Mouse (Mus musculus) heart, postnatal 14 days (tissue): ENCODE measurements at regions not wholly inside any gene's neighbourhood (a gene's known extent, or its start where the extent isn't known, plus 50 kb on each side); places are given as distances from the start of the nearest gene placed in this dataset.
"Not testable (repeated sequence)": the region's sequence is repeated elsewhere in the genome, so short reads cannot be mapped to it uniquely, and the experiment has no call there.

Source experiments
- DNase-seq, 2 experiments: peaks; one replicate each; pipeline ENCODE4 v3.0.0; 2021 to 2022
- intact Hi-C: fragments of 180-260 bp; cut with DNase I; formaldehyde crosslinking; loops from one replicate; pipeline ENCODE4 v1.15.1; 2025

DNA sequence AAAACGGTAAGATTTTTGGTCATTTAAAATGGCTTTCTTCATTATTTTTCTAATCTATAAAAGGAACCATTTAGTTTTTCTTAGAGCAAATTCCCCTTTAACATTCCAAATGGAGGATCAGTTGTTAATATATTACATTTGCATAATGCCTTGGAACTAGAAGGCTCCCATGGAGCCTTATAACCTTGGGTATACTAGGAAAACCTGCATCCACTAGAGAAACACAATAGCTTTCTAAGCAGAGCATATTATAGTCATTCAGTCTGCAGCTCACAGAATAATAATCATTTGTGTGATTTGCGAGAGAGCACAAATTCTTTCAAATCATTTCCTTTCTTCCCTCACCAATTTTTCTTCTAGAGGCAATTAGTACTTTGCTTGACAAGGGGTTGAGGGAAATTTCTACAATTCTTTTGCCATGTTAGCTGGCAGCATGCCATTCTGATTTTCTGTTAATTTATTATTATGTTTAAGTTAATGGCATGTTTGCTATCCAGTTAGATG is 418.0 kb upstream of the Slc39a10 start:
- no peak for DNase-seq
- intact Hi-C loops: no loop called here

DNA sequence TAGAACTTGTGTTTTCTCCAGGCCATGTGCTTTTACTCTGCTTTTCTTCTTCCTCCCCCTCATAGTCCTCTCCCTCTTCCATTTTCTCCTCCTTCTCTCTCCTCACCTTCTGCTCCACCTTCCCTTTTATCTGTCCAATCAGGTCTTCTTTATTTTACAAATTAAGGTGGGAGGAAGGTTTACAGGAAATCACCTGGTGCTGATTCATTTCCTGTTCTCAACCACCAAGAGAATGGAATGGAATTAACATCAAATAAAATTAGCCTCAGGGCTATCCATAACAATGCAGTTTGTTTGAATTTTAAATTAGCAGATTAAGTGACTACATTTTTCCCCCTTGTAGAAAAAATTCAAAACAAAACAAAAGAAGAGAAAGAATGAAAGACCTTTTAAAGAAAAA is 414.3 kb upstream of the Slc39a10 start:
- intact Hi-C loops: no loop called here

DNA sequence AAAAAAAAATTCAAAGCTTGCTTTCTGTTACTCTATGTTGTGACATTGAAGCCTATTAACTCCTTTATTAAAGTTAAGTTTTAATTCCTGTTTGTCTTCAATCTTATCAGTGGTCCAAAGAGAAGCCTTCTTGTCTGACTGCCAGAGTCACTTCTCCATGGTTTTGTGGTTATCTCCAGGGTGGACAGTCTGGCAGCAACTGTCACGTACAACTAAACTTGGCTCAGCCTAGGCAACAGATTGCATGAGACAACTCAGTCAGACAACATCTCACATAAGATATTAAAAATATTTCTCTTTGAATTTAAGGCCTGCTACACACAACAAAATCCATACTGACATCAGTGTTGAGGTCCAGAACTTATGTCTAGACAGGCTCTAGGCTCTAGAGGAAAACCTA is 406.7 kb upstream of the Slc39a10 start:
- no peak for DNase-seq
- intact Hi-C loops: no loop called here

More for the DNA sequence above, 414.3 kb upstream of the Slc39a10 start:
- DNase-seq: no peak

DNA sequence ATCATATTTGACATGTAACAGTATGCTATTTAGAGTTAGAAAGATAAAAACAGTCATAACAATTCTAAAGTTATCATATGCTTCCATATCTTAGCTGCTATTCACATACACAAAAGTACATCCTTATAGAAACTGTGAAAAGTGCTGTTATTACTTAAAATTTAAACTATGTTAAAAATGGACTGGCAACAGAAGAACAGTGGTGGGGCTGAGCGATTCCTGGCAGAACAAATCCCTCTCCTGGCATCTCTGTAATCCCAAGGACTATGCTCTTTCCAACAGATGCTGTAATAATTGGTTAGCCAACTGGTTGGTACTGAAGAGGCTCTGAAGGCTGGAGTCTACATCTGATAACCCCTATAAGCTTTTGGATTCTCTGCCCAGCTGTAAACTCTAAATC is 393.0 kb upstream of the Slc39a10 start:
- DNase-seq: no peak
- intact Hi-C loops: no loop called here

DNA sequence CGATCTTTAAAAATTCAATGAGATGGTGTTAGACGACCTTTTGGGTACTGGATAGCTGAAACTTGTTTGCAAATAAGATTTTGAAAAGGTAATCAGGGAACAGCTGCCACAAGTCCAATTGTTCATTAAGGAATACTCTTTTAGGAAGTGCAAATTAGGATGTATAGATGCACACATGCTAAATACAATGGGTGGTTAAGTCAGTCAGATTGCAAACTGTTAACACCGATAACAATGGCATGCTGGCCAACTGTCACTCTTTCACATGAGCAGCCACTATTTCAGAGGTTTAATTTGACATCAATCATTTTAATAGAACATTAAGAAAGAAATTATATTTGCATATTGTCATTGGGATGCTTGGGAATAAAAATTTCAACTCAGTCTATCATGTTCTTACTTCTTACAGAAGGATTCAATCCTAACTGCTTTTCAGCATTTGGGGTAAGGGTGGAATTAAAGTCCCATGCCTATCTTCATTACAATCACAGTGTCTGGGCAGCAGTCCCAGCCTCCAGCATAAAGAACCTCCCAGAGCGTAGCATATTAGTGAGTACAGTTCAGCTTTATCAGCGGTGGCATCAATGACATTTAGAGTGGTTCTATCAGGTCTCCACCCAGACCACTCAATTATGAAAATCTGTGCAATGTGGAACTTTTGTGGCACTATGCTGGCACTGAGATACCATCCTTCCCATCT is 385.8 kb upstream of the Slc39a10 start:
- intact Hi-C loops: no loop called here
- DNase-seq: no peak

DNA sequence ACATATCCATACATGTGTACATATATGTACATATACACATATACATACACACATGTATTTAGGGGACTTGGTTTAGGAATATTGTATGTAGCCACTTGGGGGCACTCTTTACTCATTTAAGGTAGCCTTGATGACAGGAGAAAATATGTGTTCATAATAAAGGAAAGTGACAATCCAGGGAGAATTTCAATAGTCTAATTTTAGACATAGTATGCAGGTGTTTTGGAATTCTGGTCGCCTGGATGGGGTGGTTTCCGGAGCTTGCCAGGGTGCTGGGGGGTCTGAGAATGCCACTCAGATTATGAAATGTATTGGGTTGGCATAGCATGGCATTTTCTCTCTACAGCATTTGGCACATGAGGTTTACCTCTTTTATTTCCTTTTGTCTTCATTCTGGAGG is 385.2 kb upstream of the Slc39a10 start:
- intact Hi-C loops: no loop called here

DNA sequence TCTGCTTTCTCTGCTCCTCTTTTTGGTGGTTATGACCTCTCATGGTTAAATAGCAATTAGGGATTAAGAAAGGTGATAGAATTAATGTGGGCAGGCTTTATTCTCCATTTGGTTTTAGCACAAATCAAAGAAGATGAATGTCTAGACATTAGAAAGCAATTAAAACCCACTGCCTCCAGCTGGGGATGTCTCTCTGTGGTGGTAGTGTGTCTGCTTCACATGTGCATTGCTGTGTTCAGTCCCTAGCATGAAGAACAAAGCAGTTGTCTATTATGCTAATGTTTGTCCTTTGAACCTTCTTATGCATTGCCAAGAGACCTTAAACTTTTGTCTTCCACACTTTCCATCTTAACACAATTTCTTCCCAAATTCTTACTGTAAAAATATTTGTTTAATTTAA is 379.5 kb upstream of the Slc39a10 start:
- no peak for DNase-seq
- intact Hi-C loops: no loop called here

More for the DNA sequence above, 385.2 kb upstream of the Slc39a10 start:
- peak in 1 of 2 experiments; percentile 8 for DNase-seq

DNA sequence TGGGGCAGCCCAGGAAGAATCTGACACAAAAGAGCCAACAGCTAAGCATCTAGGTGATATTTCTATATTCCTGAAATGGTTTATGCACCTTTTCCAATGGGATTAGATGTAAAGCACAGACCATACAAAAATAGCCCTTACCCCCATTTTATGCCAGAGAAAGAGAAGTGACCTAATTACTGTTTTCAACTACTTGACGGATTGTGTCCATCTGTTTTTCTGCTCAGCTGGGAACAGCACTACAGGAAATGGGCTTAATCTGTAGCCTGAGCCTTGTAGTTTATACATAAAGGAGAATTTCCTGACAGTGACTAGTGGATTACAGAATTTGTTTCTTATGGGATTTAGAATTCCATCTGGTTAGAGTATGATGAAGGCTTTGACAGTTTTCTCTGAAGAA is 371.0 kb upstream of the Slc39a10 start:
- intact Hi-C loops: no loop called here
- no peak for DNase-seq

DNA sequence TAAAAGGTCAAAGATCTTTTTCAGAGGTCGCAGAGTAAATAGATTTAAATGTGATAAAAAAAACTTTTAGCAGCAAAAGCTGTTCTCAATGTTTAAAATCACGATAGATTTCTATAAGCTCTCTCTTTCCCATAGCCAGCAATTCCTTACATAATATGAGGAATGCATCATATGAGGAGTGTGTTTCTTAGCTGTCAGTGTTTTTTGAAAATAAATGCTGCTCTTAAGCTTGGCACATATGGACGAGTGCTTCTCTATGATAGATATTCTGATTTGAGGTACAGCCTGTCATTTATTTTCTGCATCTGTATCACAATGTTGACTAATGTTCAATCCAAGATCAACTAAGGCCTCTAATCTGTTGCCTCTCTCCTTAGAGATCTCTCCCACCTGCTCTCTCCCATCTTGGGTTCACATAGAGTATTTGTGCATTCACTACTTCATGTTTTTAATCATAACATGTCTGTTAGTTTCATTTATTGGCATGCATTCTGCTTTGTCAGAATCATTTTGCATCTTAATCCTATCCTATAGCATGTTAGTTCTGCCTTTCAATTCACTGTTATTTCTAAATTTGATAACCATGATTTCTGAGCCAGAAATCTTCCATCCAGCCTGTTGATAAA is 369.0 kb upstream of the Slc39a10 start:
- no peak for DNase-seq
- intact Hi-C loops: no loop called here

DNA sequence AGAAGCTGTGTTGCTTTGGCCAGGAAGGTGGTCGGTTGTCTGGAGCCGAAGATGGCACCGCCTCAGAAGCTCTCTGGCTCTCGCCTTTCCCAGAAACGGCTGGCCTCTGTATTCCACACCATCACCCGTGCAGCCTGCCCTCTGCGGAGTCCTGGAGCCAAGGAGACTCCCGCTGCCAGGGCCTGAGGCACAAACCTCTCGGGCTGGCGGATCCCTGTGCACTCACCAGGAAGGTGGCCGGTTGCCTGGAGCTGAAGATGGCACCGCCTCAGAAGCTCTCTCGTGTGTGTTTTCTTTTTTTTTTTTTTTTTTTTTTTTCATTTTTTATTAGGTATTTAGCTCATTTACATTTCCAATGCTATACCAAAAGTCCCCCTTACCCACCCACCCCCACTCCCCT is 358.1 kb upstream of the Slc39a10 start:
- DNase-seq, intact Hi-C loops: not testable (repeated sequence)

DNA sequence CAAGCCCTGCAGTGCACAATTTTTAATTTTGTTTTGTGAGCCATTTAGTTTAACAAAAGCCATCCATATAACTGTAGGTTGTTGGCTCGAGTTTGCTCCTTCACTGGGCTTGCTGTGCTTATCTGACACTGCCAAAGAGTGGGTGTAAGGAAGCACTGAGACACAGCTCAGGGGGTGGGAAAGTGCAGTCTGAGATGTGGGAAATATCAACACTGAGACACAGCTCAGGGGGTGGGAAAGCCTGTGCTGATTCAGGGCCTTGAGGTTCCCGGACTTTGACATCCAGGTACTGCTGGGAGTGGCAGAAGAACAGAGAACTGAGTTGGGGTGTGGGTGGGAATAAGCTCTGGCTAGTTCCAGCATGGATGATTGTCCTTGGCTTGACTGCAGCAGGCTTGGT is 324.4 kb upstream of the Slc39a10 start:
- intact Hi-C loops: no loop called here
- DNase-seq: no peak

DNA sequence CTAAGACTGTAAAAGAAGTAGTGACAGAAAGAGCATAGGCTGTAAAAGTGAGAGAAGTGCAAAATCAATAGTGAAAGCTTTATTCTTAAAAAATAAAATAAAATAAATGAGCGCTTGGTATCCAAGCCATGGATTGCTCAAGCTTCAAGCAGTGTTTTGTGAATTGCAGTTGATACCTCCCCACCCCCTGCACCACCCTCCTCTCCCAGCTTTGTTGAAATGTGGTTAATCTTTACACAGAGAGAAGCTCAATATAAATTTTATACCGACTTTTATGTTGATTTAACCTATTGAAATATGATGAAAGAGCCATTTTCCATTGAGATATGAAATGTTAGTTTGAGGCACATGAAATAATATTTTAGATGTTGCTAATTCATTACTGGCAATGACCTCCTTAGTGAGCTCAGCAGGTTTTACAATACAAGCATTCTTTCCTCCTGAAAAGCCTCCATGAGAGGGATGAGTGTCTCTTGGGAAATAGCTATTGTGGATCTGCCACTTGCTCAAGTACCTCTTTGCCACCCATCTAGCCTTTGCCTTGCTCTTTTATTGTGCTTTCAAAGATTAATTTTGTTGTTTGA is 323.9 kb upstream of the Slc39a10 start:
- DNase-seq: no peak
- intact Hi-C loops: no loop called here

DNA sequence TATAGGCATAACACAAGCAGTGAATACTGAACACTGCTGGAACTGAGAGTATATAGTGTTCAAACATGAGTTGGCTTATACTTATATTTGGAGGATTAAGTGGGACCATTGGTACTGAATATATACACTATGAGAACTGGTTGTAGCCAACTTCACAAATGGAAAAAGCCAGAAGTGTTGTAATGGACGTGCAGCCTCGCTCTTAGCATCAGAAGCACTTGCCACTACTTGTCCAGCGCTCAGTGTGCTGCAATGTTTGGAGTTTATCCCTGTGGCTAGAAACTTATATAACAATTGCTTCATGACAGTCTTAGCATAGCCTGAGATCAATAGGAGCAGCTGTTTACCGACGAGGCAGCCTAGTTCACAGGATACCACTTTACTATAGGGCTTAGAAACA is 320.8 kb upstream of the Slc39a10 start:
- intact Hi-C loops: no loop called here
- no peak for DNase-seq

DNA sequence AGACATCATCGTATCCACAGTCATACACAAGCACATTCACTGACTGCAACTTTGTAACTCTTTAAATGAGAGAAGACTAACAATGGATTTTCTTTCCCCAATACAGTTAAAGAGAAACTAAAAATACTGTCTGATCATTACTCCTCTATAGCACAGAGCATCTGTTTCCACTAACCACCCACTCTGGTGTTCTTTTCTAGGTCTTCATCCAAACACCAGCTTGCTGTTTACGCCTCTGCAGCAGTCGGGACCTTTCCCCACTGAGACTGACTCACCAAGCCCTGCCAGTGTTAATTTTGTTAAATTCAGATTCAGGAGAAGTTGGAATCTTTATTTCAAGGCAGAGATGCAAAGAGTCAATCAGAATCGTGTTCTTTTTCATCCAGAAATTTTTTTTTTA is 300.3 kb upstream of the Slc39a10 start:
- DNase-seq: no peak
- intact Hi-C loops: no loop called here

DNA sequence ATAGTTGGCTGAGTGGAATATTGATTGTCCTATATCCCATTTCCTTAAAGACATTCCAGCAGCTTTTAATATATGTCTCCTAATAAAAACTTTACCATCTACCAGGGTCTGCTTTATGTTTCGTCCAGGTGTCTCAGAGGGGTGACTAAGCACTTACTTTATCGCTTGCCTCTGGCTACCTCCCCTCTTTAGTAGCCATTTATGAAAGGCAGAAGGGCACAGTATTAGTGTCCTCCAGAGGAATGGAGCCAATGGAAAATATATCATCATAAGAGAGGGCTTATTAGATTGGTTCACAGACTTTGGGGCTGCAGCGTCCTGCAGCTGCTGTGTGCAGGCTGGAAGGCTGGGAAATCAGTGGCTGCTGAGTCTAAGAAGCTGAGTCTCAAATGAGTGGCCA is 271.8 kb upstream of the Slc39a10 start:
- intact Hi-C loops: no loop called here
- no peak for DNase-seq

DNA sequence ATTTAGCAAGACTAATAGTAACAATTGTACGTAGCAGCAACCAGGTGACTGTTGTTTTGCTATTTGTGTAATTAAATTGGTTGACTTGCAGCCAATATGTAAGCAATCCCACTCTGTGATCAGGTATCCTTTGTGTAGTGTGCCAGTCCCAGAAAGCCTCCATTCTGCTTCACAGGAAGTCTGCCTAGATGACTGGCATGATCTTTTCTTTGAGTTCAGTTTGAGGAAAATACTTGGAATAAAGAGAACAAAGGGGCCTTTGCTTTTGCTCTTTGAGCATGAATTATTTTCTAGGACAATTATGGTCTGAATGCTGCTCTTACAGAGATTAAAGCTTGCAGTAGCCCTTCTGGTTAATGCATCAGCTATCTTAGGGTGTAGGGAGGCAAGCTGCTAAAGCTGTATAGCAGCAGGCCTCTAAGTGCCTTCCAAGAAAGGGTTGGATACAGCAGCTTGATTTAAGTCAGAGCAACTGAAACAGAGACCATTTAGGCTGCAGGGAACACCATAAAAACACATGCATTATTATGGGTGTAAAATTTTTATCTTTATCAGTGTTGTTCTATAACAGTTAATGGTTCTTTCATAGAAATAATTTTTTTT is 271.3 kb upstream of the Slc39a10 start:
- no peak for DNase-seq
- intact Hi-C loops: no loop called here

DNA sequence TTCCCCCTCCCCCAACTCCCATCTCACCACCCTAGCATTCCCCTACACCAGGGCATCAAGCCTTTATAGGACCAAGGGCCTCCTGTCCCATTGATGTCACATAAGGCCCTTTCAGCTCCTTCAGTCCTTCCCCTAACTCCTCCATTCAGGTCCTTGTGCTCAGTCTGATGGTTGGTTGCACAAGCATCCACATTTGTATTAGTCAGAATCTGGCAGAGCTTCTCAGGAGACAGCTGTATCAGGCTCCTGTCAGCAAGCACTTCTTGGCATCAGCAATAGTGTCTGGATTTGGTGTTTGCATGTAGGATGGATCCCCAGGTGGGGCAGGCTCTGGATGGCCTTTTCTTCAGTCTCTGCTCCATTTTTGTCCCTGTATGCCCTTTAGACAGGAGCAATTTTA is 237.4 kb upstream of the Slc39a10 start:
- intact Hi-C loops, DNase-seq: not testable (repeated sequence)

DNA sequence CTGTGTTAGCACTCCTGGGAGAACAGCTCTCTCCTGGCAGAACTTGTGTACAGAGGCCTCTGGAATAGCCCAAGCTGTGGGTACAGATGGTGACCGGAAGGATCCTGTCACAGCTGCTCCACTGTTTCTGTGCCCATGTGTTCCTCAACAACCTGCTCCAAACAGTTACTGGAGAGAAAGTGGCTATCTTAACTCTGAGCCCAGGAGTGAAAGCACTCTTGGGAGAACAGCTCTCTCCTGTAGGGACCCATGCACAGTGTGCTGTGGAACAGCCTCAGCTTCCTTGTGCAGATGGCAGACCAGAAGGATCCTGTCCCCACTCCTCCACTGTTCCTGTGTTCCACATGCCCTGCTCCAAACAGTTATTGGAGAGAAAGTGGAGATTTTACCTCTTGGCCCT is 227.0 kb upstream of the Slc39a10 start:
- DNase-seq: no peak
- intact Hi-C loops: no loop called here

DNA sequence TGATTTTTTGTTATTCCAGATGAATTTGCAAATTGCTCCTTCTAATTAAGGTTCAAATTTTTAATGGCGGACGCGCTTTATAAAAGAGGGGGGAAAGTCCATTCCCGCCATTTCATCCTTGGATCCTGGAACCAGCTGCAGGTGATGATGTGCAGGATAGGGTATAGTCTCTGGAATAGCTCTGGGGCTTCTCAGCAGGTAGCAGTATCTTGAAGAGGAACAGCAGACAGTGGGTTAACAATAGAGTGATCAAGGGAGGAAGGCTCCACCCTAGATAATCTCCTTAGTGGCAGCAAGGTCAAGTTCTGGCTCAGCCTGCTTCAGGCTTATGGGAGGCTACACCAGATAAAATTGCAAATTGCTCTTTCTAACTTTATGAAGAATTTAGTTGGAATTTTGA is 224.0 kb upstream of the Slc39a10 start:
- DNase-seq, intact Hi-C loops: not testable (repeated sequence)

DNA sequence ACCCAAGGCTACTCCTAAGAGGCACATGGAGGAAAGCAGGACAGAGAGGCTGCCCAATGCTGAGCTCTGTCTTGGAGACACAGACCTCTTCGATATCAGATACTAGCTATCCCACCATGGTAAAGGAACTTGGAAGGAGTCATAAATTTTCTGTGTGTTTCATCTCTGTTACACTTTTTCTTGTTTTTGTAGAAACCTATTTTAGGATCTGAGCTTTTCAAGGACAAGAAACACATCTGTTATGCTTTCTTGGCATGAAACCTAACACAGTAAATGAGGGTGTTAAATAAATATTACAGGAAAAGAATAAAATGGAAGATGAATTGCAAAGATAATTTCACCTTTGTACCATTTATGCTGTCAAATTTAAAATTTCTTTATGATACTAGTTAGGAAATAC is 219.8 kb upstream of the Slc39a10 start:
- intact Hi-C loops: no loop called here
- DNase-seq: no peak

DNA sequence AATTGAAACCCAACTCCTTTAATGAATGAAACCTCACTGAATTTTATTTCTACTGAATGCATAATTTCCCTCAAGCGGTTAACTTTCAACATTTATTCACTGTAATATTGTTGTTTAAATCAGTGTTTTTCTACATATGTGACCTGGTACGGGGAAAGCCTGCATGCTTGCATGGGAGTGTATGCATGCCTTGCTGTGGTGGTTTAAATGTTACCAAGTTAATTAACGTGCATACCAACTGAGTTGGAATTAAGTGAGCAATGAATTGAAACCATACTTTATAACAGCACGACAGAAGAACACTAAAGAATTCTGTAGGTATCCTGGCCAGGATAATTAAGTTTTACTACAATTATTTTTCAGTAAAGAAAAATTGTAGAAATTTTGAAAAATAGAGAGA is 211.4 kb upstream of the Slc39a10 start:
- intact Hi-C loops: no loop called here
- DNase-seq: no peak
